Mouse (Mus musculus): ENCODE data around the gene Tex45.

Tex45 gene

DNA sequence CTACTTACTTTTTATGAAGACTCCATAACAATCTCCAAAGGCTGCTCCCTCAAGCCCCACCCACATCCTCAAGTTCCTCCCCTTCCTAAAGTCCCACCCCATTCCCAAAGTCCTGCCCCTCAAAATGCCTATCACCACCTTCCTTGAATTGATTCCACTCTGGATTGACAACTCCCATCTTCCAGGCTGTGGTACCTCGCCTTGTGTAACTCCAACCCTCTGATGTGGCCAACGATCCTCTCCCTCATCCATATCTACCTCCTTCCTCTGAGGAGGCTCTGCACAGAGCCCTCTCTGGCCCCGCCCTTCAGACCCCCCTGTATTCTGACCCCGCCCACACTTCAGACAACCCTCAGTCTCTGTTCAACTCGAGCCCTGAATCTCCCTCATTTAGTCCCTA lies 14.5 kb downstream of the Tex45 start:
- no peak for DNase-seq (ENCODE audit: low spot score in 2 of 2)

DNA sequence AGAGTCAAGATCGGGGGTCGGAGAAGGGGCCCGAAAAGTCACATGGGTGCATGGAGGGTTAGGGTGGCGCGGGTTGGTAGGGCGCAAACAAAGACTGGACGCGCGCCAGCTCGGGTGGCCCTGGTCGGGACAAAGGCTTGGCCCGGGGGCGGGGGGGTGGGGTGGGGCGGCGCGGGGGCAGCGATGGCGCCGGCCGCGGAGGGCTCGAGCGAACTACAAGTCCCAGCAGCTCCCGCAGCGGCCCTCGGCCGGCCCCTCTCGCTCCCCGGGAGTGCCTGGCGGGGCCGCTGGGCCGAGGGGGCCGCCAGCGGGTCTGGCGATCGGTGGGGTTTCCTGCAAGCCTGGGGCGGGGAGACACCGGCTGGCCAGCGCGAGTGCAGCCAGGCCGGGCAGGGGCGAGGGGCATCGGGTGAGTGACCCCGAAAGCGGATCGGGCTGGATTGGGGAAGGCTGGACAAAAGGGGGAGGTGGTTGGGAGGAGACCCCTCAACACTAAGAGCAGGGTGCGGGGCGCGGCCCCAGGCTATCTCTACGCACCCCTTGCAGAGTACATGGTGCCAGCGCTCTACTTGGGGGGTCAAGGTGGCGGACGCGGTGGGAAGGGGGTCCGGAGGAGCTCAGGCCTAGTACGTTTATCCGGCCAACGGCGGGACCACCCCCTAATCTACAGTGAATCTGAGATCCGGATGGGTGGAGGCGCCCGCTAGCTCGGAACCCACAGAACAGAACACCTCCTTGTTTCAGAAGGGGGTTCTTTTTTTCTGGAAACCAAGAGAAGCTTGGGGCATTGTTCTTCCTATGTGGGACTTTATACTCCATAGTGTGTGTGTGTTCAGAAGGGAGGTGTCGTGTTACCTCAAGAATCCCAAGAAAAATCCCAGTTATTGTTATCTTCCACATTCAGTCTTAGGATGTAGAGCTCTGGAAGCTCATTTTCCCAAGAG lies 22.5 kb downstream of the Tex45 start, which contains the start of gene Zfp358:
Gene Zfp358 (plus strand): TSS at position 238 of the 944 bp plus-strand sequence.
- peak in 1 of 2 experiments; percentile 38 for DNase-seq (ENCODE audit: low spot score in 2 of 2)

DNA sequence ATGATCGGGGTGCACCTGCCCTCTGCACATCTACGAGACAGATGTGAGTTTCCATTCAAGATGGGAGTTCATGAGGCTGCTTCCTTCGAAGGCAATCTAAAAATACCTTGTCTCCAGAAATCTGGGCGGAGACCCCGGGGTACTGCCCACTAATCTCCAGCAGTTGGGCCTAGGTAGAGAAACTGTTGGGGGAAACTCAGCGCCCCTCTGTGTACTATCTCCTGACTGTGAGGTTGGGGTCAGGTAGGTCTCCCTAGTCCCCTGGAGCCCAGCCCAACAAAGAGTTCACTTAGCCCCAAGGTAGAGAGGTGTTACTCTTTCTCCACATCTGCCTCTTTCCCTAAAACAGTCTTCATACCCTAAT lies 23.2 kb downstream of the Tex45 start:
- no peak for DNase-seq (ENCODE audit: low spot score in 2 of 2)

DNA sequence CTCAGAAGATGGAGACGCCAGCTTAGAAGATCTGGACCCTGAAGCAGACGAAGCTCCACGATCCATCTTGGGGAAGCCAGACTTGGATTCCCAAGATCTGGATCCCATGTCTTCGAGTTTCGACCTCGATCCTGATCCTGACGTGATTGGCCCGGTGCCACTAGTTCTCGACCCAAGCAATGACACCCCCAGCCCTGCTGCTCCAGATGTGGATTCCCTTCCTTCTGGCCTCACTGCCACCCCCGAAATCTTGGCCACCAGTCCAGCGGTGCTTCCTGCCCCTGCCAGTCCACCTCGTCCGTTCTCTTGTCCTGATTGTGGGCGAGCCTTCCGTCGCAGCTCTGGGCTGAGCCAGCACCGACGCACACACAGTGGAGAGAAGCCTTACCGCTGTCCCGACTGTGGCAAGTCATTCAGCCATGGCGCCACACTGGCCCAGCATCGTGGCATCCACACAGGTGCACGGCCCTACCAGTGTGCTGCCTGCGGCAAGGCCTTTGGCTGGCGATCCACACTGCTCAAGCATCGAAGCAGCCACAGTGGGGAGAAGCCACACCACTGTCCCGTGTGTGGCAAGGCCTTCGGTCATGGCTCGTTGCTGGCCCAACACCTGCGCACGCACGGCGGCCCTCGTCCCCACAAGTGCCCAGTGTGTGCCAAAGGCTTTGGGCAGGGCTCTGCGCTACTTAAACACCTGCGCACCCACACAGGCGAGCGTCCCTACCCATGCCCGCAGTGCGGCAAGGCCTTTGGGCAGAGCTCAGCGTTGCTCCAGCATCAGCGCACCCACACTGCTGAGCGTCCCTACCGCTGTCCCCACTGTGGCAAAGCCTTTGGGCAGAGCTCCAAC lies 25.1 kb downstream of the Tex45 start:
- DNase-seq (ENCODE audit: low spot score in 2 of 2), result no peak

DNA sequence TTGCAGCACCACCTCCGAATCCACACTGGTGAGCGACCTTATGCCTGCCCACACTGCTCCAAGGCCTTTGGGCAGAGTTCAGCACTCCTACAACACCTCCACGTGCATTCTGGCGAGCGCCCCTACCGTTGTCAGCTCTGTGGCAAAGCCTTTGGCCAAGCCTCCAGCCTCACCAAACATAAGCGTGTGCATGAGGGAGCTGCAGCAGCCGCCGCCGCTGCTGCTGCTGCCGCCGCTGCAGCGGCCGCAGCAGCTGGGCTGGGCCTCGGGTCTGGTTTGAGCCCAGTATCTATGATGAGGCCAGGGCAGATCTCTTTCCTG lies 25.7 kb downstream of the Tex45 start:
- no peak for DNase-seq (ENCODE audit: low spot score in 2 of 2)

DNA sequence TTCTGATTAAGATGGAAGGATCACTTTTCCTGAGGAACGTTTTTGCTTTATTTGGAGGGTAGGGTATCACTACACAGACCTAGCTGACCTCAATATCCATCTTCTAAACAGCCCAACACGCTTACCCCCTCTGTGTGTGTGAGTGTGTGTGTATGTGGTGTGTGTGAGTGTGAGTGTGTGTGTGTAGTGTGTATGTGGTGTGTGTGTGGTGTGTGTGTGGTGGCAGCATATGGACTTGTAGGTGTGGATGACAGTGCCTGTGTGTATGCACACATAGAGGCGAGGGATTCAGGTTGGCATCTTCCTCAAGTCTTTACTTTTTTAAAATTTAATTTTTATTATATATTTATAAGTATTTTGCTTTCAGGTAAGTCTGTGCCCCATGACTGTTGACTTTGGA lies 27.9 kb downstream of the Tex45 start:
- DNase-seq (ENCODE audit: low spot score in 2 of 2), result no peak

DNA sequence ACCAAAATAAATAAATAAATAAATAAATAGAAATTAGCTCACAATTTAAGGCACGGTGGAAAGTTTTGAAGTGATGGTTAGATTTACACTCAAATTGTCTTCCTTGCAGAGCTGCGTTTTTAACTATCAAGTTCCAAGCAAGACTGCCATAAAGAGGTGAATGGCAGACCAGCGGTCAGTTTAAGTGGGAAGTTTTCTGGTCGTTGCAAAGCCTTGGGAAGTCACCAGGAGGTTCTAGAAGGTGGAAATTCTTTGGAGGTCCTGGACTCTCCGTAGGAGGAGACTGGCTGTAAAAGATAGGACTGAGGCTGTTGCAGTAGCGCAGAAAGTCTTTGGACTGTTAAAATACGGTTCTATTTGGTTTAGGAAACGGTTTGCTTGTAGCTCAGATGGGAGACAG lies 29.1 kb downstream of the Tex45 start:
- no peak for DNase-seq (ENCODE audit: low spot score in 2 of 2)

DNA sequence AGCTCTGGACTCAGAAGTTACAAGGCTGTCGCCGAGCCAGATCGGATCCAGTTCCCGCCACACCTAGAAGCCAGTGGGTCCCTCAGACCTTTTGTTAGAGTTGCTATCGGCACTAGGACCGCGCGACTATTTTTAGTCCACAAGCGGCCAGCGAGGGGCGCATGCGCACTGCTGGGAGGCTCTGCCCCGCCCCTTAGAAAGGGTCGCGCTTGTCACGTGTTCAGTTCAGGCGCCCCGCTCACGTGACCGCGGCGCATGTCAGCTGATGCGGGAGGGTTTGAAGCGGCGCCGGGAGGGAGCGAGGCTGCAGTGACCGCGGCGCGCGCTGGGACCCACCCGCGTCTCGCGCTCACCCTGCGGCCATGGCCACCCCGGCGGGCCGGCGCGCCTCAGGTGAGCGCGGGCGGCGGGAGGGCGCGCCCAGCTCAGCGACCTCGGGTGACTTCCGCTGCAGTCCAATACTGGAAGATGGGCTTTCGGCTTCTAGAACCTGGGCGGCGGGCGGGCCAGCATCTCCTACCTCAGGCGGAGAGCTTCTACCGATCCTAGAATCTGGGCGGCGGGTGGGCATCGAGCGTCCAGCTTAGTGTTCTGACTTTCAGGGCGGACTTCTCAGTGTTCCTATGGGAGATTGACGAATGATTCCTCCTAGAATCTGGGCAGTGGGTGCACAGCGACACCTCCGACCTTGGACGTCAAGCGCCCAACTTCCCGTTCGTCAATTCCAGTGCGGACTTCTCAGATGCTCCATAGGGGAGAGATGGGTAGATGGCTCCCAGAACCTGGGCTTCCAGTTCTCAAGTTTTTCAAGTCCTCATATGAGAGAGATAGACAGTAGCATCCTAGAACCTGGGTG lies 29.8 kb downstream of the Tex45 start, which contains the start of gene Mcoln1:
Gene Mcoln1 (plus strand): TSS at position 223 of the 856 bp plus-strand sequence.
- peak; percentile 97 for DNase-seq (ENCODE audit: low spot score in 2 of 2)

DNA sequence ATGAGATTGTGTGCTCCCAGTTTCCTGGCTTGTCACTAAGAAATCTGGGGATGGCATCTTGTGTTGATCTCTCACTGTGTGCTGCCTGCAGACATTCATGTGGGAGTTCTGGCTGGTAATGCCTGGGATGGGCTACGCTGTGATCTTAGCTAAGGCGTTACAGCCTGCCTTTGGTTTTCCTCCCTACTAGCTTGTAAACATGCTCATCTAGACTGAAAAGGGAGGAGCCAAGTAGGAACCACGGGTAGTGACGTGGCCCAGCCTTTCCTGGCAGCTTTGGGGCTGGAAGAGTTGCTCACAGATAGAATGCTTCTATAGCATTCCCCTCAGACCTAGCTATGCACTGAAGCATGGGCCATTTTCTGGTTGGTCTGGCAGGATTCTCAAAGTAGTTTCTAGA lies 31.6 kb downstream of the Tex45 start:
- no peak for DNase-seq (ENCODE audit: low spot score in 2 of 2)

DNA sequence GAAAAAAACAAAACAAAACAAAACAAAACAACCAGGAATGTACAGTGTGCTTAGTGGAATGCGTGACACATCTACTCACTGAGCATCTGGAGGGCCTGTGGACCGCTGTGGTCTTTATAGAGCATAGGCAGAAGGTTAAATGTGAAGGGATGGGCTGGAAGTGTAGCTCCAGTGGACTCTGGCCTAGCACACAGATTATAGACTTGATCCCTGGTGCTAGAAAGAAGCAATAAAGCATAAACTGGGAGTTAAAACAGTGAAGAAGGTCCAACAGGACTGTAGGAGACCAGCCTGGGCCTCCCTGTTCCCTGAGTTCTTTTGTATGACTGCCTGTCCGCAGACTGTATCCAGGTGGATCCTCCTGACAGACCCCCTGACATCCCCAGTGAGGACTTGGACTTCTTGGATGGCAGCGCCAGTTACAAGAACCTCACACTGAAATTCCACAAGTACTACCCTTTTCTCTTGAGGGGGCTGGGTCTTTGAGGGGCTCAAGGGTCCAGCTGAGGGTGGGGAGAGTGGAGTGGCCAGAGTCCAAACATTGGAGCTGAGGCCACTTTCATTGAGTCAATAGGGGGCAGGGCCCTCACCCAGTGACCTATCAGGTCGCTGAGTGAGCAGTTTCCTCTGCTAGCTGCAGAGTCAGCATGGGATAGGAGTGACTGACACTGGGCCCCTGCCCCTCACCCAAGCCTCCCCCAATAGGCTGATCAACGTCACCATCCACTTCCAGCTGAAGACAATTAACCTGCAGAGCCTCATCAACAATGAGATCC lies 37.5 kb downstream of the Tex45 start:
- no peak for DNase-seq (ENCODE audit: low spot score in 2 of 2)

DNA sequence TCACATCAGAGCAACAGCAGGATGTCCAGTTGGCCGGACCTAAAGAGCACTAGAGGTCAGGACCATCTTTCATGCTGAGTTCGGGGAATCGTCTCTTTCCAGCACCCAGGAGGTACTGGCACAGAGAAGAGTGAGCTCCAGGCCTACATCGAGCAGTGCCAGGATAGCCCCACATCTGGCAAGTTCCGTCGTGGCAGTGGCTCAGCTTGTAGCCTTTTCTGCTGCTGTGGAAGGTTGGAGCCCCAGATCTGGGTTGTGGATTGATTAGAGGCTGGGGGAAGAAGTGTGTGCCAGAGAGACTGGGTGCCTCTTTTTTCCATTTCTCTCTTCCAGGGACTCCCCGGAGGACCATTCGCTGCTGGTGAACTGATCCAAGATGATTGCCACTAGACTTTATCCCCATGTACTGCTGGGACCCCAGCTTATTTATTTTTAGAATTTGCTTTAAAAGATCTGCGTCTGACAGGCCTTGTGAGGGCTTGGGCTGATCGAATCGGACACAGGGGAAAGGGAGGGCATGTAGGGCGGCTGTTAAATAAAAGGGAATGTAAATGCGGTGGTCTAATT lies 44.1 kb downstream of the Tex45 start:
- DNase-seq (ENCODE audit: low spot score in 2 of 2), result no peak

DNA sequence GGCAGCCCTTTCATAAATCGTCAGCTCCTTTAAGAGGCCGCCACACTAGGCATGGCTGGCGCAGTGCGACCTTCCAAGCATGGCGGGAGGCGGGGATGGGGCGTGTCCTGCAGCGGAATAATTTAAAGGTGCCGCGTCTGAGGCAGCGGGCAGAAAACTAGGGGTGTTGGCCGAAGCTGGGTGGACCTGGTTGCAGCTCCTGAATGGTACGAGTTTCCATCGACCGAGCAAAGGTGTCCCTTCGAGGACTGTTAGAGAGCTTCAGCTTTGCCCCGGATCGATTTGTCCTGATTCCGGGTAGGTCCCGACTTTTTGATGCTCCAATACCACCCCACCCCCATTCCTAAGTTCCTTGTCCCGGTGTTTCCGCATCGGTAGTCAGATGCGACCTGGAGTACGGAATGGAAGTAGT lies 44.6 kb downstream of the Tex45 start, which contains the start of gene Pnpla6:
Gene Pnpla6 (plus strand): TSS at position 125 of the 412 bp plus-strand sequence.
- DNase-seq (ENCODE audit: low spot score in 2 of 2), result peak; percentile 76 to 83

DNA sequence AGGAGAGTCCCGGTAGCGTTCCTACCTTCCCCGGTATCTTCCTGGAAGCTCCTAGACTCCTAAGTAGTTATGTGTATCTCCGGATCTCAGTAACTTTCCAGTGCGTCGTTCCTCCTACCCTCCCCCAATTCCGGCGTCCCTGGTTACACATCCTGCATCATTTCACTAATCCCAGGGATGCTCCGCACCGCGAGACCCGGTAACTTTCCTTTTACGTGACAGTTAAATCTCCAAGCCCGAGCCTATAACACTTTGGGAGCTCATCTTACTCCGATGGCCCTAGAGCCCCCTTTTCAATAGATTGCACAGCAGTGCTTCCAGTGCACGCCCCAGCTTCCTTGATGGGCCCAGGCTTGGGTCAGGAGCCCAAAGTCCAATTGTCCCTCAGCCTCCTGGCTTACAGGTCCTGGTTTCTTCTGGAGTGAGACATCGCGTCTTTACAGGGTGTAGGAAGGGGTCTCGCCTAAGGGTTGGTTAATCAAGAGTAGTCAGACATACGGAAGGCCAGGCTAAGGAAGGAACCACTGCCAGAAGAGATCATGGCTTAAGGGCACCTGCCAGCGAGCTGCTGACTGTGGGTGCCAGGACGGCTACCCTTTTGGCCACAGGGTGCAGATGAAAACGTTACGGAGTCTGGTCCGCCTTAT lies 45.2 kb downstream of the Tex45 start:
- DNase-seq (ENCODE audit: low spot score in 2 of 2), result peak in 1 of 2 experiments; percentile 52

DNA sequence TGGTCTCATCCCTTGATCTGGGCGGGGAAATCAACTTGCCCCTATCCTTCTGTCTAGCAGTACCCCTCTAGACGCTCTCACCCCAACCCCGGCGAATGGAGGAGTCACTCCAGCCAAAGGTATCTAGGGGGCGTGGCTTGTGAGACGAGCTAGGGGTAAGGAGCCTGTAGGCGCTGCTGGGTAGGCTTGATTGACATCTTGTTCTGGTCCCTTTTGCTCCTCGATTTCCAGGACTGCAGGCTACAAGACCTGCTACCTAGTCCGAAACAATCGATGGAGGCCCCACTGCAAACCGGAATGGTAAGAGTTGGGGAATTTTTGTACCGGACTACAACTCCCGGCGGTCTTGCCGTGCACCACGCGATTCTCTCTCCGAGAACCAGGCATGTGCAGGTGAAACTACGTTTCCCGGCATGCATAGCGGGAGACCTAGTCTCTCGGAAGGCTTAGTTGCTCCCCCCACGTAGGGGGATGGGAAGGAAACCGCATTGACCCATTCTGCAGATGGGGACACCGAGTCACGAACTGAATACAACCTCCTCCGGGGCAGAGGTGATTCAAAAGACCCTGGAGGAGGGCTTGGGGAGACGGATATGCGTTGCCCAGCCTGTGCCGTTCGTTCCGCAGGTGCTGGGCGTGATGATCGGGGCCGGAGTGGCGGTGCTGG lies 45.9 kb downstream of the Tex45 start:
- DNase-seq (ENCODE audit: low spot score in 2 of 2), result peak; percentile 91 to 94

DNA sequence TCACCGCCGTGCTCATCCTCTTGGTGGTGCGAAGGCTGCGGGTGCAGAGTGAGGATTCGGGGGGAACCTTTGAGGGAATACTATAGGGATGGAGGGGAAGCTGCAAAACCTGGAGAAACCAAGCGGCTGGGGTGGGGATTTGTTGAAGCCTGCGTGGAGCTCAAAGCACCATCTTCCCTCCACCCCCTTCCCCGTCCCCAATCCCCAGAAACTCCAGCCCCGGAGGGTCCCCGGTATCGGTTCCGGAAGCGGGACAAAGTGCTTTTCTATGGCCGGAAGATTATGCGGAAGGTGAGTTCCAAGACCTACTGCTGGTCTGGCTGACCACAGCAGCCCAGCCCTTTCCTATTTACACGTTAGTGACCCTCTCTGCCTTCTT lies 46.4 kb downstream of the Tex45 start:
- DNase-seq (ENCODE audit: low spot score in 2 of 2), result no peak

DNA sequence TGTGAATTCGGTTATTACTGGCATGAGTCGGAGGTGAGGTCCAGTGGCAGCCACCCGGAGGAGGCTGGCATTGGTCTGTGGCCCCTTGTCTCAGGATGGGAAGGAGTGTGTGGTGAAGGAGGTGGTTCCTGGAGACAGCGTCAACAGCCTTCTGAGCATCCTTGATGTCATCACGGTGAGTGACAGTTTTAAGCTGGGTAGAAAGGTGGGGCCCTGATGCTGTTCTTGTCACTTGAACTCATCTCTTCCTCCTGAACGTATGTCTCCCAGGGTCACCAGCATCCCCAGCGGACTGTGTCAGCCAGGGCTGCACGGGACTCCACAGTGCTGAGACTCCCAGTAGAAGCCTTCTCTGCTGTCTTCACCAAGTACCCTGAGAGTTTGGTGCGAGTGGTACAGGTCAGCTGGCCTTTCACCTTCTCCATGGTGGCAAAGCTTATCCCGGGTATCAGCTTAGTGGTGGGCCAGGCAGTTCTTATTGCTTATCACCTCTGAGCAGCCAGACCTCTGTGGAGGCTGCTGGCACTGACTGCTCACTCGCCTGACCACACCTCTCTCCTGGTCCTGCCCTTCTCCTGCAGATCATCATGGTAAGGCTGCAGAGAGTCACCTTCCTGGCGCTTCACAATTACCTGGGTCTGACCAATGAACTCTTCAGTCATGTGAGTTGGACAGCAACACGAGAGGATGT lies 51.5 kb downstream of the Tex45 start:
- no peak for DNase-seq (ENCODE audit: low spot score in 2 of 2)

DNA sequence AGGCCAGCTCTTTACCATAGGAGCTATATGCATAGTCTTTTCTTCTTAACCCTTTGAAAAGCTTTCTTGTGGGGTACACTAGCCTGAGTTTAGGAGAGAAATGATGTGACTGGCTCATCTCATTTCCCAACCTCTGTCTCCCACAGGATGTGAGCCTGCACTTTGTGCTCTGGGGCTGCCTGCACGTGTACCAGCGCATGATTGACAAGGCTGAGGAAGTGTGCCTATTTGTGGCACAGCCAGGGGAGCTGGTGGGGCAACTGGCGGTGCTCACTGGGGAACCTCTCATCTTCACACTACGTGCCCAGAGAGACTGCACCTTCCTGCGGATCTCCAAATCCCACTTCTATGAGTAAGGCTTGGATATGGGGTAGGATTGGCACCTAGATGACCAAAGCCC lies 60.2 kb downstream of the Tex45 start:
- no peak for DNase-seq (ENCODE audit: low spot score in 2 of 2)

DNA sequence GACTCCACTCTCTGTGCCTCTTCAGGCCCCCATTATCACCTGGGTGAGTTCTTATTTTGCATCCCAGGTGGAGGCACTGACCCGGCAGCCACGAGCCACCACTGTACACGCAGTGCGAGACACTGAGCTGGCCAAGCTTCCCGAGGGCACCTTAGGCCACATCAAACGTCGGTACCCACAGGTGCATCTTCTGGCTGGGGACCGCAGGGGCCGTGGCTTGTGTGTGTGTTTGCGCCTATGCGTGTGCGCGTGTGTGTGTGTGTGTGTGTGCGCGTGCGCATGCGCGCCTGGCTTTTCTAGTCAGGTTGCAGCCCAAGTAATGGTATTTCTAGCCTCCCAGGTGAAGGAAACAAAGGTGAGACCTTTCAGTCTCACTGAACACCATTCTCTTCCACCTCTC lies 61.3 kb downstream of the Tex45 start:
- DNase-seq (ENCODE audit: low spot score in 2 of 2), result no peak
